Mouse (Mus musculus) embryonic facial prominence, embryonic 11.5 days (tissue): Measurements from ENCODE around the gene Zfp148. TPM values are rescaled to one million over a fixed set of nuclear protein-coding genes. Genes with fewer than 3 reads are reported as not detected.

ENCODE experiments used
- ATAC-seq: fragments of 200-750 bp; cut with Nextera tagmentation; replicated peaks from 2 replicates; pipeline ENCODE4 v1.8.0; 2017; ENCODE audit warnings: low read depth; ENCODE audit not compliant: insufficient number of reproducible peaks, low FRiP score, low TSS enrichment
- DNase-seq: peaks from one replicate; pipeline ENCODE4 v3.0.0-alpha.2; 2015; ENCODE audit warnings: low spot score
- H3K27ac ChIP-seq: fragments of 300-500 bp; sonication (generic); replicated peaks from 2 replicates; pipeline ENCODE4 v1.5.1; 2014; ENCODE audit warnings: mild to moderate bottlenecking, low read depth, low read length, control low read depth
- H3K27me3 ChIP-seq: fragments of 300-500 bp; sonication (generic); 2 replicates; pipeline ENCODE4 v1.6.1; 2014; ENCODE audit warnings: mild to moderate bottlenecking, low read length, moderate library complexity, mixed read lengths; ENCODE audit not compliant: control insufficient read depth, insufficient read depth
- H3K36me3 ChIP-seq: fragments of 300-500 bp; sonication (generic); replicated peaks from 2 replicates; pipeline ENCODE4 v1.6.1; 2014; ENCODE audit warnings: low read depth, mild to moderate bottlenecking, low read length, moderate library complexity, mixed read lengths; ENCODE audit not compliant: control insufficient read depth, insufficient read depth
- H3K4me1 ChIP-seq: fragments of 300-500 bp; sonication (generic); 2 replicates; pipeline ENCODE4 v1.6.1; 2014; ENCODE audit warnings: low read length, mixed read lengths; ENCODE audit not compliant: control insufficient read depth, insufficient read depth
- H3K4me2 ChIP-seq: fragments of 300-500 bp; sonication (generic); 2 replicates; pipeline ENCODE4 v1.6.1; 2014; ENCODE audit warnings: low read depth, mild to moderate bottlenecking, control low read depth, low read length, moderate library complexity
- H3K4me3 ChIP-seq: fragments of 300-500 bp; sonication (generic); 2 replicates; pipeline ENCODE4 v1.5.1; 2014; ENCODE audit warnings: low read depth, low read length, control low read depth
- H3K9ac ChIP-seq: fragments of 300-500 bp; sonication (generic); replicated peaks from 2 replicates; pipeline ENCODE4 v1.6.1; 2014; ENCODE audit warnings: mild to moderate bottlenecking, control low read depth, low read length
- H3K9me3 ChIP-seq: fragments of 300-500 bp; sonication (generic); replicated peaks from 2 replicates; pipeline ENCODE4 v1.6.1; 2016; ENCODE audit warnings: mild to moderate bottlenecking, low read length, inconsistent platforms, mixed read lengths; ENCODE audit not compliant: control insufficient read depth
- WGBS: fragments of 180-500 bp; shearing (Covaris S2); extraction: QIAGEN DNeasy Blood & Tissue Kit; methylation state at CpG from one replicate; pipeline ENCODE4 v1.1.7; 2014; 5-methylcytosine and 5-hydroxymethylcytosine counted together
- polyA plus RNA-seq: library from polyadenylated mRNA; unstranded; fragments of >200 nt; fragmentation: Nextera tagmentation; extraction: Ambion mirVana; gene quantifications from 2 replicates; pipeline ENCODE4 v1.2.1, GENCODE M21; 2014

The Zfp148 gene
- polyA plus RNA-seq, 1 experiment from 2014 or later = 52.9 TPM

DNA sequence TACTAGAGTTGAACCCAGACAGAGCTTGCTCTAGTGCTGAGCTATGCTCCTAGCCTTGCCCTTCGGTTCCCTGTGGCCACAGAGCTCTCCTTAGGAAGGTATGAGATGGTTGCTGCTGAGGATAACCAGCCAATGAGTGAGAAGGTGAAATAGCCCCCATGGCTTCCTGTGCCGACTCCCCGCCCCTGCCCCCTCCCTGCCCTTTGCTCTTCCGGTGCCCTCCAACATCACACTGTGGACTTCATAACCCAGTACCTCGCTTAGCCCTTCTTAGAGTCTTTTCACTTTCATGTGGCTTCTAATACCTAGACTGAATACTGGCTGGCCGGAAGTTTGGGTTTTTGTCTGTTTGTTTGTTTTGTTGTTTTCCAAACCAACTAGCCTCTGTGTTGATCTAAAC lies 9.8 kb upstream of the Zfp148 start:
- H3K4me2 ChIP-seq = no peak overlapping the region
- no peak overlapping the region for H3K9ac ChIP-seq
- no peak for DNase-seq
- no peak for ATAC-seq
- no peak overlapping the region for H3K4me3 ChIP-seq
- no peaks in the 10 kb centered on the region for H3K27me3 ChIP-seq
- H3K4me1 ChIP-seq = no peaks in the 10 kb centered on the region
- no peaks in the 10 kb centered on the region for H3K9me3 ChIP-seq
- 45% methylated on average over 6 of the region's 6 CpGs for WGBS
- H3K36me3 ChIP-seq = no peaks in the 10 kb centered on the region
- no peak overlapping the region for H3K27ac ChIP-seq

DNA sequence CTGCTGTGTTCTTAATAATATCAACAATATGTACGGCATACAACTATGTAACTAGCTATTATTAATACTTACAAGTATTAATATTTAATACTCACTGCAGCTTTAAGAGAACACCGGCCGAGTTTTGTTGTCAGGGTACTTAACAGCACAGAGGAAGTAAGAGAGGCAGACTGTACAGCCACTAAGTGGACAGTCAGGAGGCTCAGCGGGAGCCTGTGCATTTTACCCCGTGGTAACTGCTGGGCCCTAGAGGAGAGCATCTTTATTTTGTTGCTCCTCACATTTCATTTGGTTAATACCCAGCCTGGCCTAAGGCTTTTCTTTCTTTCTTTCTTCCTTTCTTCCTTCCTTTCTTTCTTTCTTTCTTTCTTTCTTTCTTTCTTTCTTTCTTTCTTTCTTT lies 8.0 kb upstream of the Zfp148 start:
- no peaks in the 10 kb centered on the region for H3K27me3 ChIP-seq
- no peaks in the 10 kb centered on the region for H3K36me3 ChIP-seq
- H3K4me2 ChIP-seq = no peak overlapping the region
- no peaks in the 10 kb centered on the region for H3K4me1 ChIP-seq
- no peak overlapping the region for H3K4me3 ChIP-seq
- no peak overlapping the region for H3K9ac ChIP-seq
- 76% methylated on average over 5 of the region's 5 CpGs for WGBS
- no peak for DNase-seq
- H3K9me3 ChIP-seq = no peaks in the 10 kb centered on the region
- ATAC-seq = no peak
- H3K27ac ChIP-seq = no peak overlapping the region

GRCm38 (mm10) chr16:33373326-33373725 lies 7.3 kb upstream of the Zfp148 start:
- ATAC-seq = no peak
- H3K4me3 ChIP-seq = no peak overlapping the region

GRCm38 (mm10) chr16:33376266-33376665 lies 4.4 kb upstream of the Zfp148 start:
- Histone ChIP-seq H3K27ac (no peak overlapping the region), H3K4me3 (no peak overlapping the region), H3K9me3 (no peaks in the 10 kb centered on the region), H3K36me3 (no peaks in the 10 kb centered on the region), H3K4me1 (no peaks in the 10 kb centered on the region), H3K27me3 (no peaks in the 10 kb centered on the region), H3K9ac (no peak overlapping the region), H3K4me2 (no peak overlapping the region)
- WGBS = 86% methylated on average over 5 of the region's 5 CpGs
- DNase-seq = no peak
- no peak for ATAC-seq

More at GRCm38 (mm10) chr16:33373326-33373725, 7.3 kb upstream of the Zfp148 start:
- no peaks in the 10 kb centered on the region for H3K27me3 ChIP-seq
- no peaks in the 10 kb centered on the region for H3K4me1 ChIP-seq
- no peak for DNase-seq
- H3K4me2 ChIP-seq = no peak overlapping the region
- H3K9me3 ChIP-seq = no peaks in the 10 kb centered on the region
- no peak overlapping the region for H3K27ac ChIP-seq
- no peak overlapping the region for H3K9ac ChIP-seq
- WGBS = 98% methylated on average over 2 of the region's 2 CpGs
- no peaks in the 10 kb centered on the region for H3K36me3 ChIP-seq

- no peaks in the 10 kb centered on the region for H3K27me3 ChIP-seq
- H3K4me3 ChIP-seq = no peak overlapping the region
- H3K9ac ChIP-seq = peak overlapping the region; percentile 98
- 68% methylated on average over 6 of the region's 6 CpGs for WGBS
- peak overlapping the region; percentile 60 for H3K4me2 ChIP-seq
- no peaks in the 10 kb centered on the region for H3K36me3 ChIP-seq
- DNase-seq = peak; percentile 4
- no peak for ATAC-seq
- H3K27ac ChIP-seq = no peak overlapping the region
- H3K4me1 ChIP-seq = no peaks in the 10 kb centered on the region
- no peaks in the 10 kb centered on the region; the same call in 1 of the 2 replicates for H3K9me3 ChIP-seq
Measured at GRCm38 (mm10) chr16:33379219-33379943, 1.3 kb upstream of the Zfp148 start.

DNA sequence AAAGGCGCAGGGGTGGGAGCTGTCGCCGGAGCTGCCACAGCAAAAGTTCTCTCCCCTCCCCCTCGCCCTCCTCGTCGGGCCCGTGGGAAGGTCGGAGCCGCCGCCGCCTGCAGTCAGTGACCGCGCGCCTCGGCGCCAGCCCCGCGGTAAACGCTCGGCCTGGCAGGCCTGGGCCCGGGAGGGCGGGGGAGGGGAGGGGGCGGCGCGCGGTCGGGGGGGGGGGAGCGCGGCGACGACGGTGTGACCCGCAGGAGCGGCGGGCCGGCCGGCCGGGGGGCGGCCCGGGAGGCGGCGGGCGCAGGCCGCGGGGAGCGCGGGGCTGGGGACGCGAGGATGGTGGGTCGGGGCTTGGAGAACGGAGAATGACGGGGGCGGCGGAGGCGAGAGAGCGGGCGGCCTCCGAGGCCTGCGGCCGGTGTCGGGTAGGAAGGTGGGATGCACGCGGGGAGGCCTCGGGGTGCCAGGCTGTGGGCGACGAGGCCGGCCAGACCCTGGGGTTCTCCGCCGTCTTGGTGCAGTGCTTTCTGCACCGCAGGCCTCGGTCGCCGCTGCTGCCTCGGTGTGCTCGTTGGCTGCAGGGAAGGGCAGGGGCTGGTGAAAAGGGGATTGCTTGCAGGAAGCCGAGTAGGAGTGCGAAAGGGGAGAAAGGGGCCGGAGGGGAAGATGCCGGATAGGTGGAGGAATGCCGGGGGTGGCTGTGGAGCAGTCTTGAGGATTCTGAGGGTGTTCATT lies 412 bp downstream of the Zfp148 start:
- Histone ChIP-seq H3K4me1 (no peaks in the 10 kb centered on the region), H3K9me3 (no peaks in the 10 kb centered on the region; the same call in 1 of the 2 replicates), H3K27me3 (no peaks in the 10 kb centered on the region), H3K27ac (peak overlapping the region; percentile 91), H3K4me2 (peak overlapping the region; percentile 52), H3K4me3 (peak overlapping the region; percentile 95), H3K36me3 (no peaks in the 10 kb centered on the region), H3K9ac (peak overlapping the region; percentile 98)
- ATAC-seq = peak; percentile 83
- DNase-seq = peak; percentile 56
- under 1% methylated on average over 46 of the region's 80 CpGs for WGBS

DNA sequence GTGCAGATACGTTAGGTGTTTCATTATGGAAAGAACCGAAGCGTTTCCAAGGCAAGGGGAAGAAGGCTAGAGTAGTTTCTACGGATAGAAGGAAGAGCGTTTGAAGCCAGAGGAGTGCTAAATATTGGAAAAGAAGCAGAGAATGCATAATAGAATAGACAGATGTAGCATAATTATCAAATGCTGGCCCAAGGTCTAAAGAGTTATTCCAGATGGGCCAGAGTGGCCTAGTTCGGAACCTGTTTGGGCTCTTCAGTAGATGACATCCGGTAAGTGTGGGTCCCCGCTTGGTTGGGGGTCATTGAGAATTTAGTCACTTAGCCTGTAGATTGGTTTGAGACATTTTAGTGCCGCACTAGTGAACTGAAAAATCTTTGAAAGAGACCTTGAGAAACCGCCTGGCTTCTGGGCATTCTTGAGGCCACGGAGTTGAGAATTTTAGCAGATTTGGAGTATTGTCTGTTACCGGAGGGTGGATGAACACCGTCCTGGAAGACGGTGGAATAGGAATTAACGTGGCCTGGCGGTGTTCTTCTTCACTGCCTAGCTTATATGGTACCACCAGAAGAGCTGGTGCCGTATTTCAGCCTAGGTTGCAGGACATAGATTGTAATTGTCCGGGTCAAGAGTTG lies 1.1 kb downstream of the Zfp148 start:
- no peaks in the 10 kb centered on the region for H3K27me3 ChIP-seq
- peak overlapping the region; percentile 91 for H3K27ac ChIP-seq
- H3K9ac ChIP-seq = peak overlapping the region; percentile 98
- peak overlapping the region; percentile 52 for H3K4me2 ChIP-seq
- peak overlapping the region; percentile 95 for H3K4me3 ChIP-seq
- DNase-seq (peak; percentile 10), ATAC-seq (no peak)
- H3K36me3 ChIP-seq = no peaks in the 10 kb centered on the region
- H3K9me3 ChIP-seq = no peaks in the 10 kb centered on the region; the same call in 1 of the 2 replicates
- 3% methylated on average over 18 of the region's 18 CpGs for WGBS
- no peaks in the 10 kb centered on the region for H3K4me1 ChIP-seq

GRCm38 (mm10) chr16:33382341-33382740 lies 1.7 kb downstream of the Zfp148 start:
- Histone ChIP-seq H3K9me3 (no peaks in the 10 kb centered on the region; the same call in 1 of the 2 replicates), H3K9ac (peak overlapping the region; percentile 98), H3K4me1 (no peaks in the 10 kb centered on the region), H3K36me3 (no peaks in the 10 kb centered on the region), H3K27ac (no peak overlapping the region), H3K4me3 (peak overlapping the region; percentile 95), H3K27me3 (no peaks in the 10 kb centered on the region), H3K4me2 (peak overlapping the region; percentile 52)
- DNase-seq (no peak), ATAC-seq (no peak)
- 50% methylated on average over 4 of the region's 4 CpGs for WGBS
